Mouse (Mus musculus) heart, adult 2 months (tissue): ENCODE measurements around the gene Phf10.

Experiments
- CTCF ChIP-seq: fragments of 200-600 bp; IDR thresholded peaks from 2 replicates; pipeline ENCODE4 v1.8.1; 2022; ENCODE audit warnings: antibody characterized with exemption, mild to moderate bottlenecking, moderate library complexity
- EP300 ChIP-seq: fragments of 200-500 bp; IDR thresholded peaks from 2 replicates; pipeline ENCODE4 v1.6.1; 2011; ENCODE audit warnings: low read depth, low read length, control low read depth; ENCODE audit not compliant: insufficient read depth
- POLR2A ChIP-seq: fragments of 200-500 bp; IDR thresholded peaks from 2 replicates; pipeline ENCODE4 v1.6.1; 2011; ENCODE audit warnings: mild to moderate bottlenecking, low read depth, low read length, control low read depth; ENCODE audit not compliant: insufficient read depth

DNA sequence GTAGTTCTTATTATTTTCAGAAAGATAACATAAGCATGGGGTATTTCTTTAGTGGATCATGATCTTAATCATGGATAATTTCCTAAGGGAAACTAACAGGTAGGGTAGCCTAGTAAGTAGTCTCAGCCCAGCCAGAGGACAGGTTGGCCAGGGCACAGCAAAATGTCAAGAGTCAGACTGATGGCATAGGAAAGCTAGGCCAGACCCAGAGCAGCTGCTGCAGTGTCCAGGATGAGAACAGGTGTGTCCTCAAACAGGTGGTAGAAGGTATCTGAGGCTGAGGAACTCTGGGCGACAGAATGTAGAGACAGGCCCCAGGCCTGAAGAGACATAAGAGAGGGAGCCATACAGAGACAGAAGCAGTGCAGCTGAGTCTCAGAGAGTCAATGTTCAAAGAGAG, 62.1 kb downstream of the Phf10 start:
- TF ChIP-seq POLR2A = no peak
- no peak for TF ChIP-seq EP300
- TF ChIP-seq CTCF = no peak
